Mouse (Mus musculus) kidney, postnatal 25 days (tissue): ENCODE data around the gene B9d1.

Experiments used
- DNase-seq, 2 experiments: peaks; one replicate each; pipeline ENCODE4 v3.0.0; 2021; ENCODE audit warnings: mixed read lengths in 2 of 2

Gene B9d1

GRCm38 (mm10) chr11:61504713-61505257 is at the start of gene B9d1:
TSS of gene B9d1 (plus strand) at chr11:61505144.
- DNase-seq, result peak; percentile 96 to 98

- DNase-seq, result peak in 1 of 2 experiments; percentile 12
Measured at GRCm38 (mm10) chr11:61464071-61464470, 40.9 kb upstream of the B9d1 start.

GRCm38 (mm10) chr11:61465422-61465821 is 39.5 kb upstream of the B9d1 start:
- DNase-seq, result no peak

GRCm38 (mm10) chr11:61468534-61468933 is 36.4 kb upstream of the B9d1 start:
- no peak for DNase-seq

- DNase-seq, result no peak
Measured at GRCm38 (mm10) chr11:61469317-61469917, 35.5 kb upstream of the B9d1 start.

GRCm38 (mm10) chr11:61470880-61471279 is 34.1 kb upstream of the B9d1 start:
- no peak for DNase-seq

- DNase-seq, result no peak
Measured at GRCm38 (mm10) chr11:61473630-61474029, 31.3 kb upstream of the B9d1 start.

- DNase-seq, result peak; percentile 58 to 72
Measured at GRCm38 (mm10) chr11:61476786-61477382, 28.1 kb upstream of the B9d1 start.

GRCm38 (mm10) chr11:61477566-61478508 is 27.1 kb upstream of the B9d1 start:
- DNase-seq, result no peak

GRCm38 (mm10) chr11:61478788-61479187 is 26.2 kb upstream of the B9d1 start:
- DNase-seq, result no peak

- DNase-seq, result no peak
Measured at GRCm38 (mm10) chr11:61481239-61482090, 23.5 kb upstream of the B9d1 start.

- DNase-seq, result no peak
Measured at GRCm38 (mm10) chr11:61483226-61483845, 21.6 kb upstream of the B9d1 start.

- DNase-seq, result no peak
Measured at GRCm38 (mm10) chr11:61484256-61484612, 20.7 kb upstream of the B9d1 start.

- no peak for DNase-seq
Measured at GRCm38 (mm10) chr11:61484613-61485540, 20.1 kb upstream of the B9d1 start, which contains the start of gene Mfap4. TSS of gene Mfap4 (plus strand) at chr11:61485431.

GRCm38 (mm10) chr11:61485541-61486457 is 19.1 kb upstream of the B9d1 start:
- no peak for DNase-seq

- DNase-seq, result no peak
Measured at GRCm38 (mm10) chr11:61486458-61487219, 18.3 kb upstream of the B9d1 start.

- peak; percentile 58 to 64 for DNase-seq
Measured at GRCm38 (mm10) chr11:61487401-61487800, 17.5 kb upstream of the B9d1 start.

- no peak for DNase-seq
Measured at GRCm38 (mm10) chr11:61487936-61488335, 17.0 kb upstream of the B9d1 start.

GRCm38 (mm10) chr11:61489085-61489484 is 15.9 kb upstream of the B9d1 start:
- DNase-seq, result no peak
